Mouse (Mus musculus) CH12.LX (cell line): ENCODE measurements around the gene Itgal.

Experiments
- ELF1 ChIP-seq: IDR thresholded peaks from 2 replicates; pipeline ENCODE4 v1.6.1; 2014; ENCODE audit warnings: low read depth, mild to moderate bottlenecking, inconsistent platforms, low read length, improper control_type of control experiment
- POLR2A ChIP-seq: IDR thresholded peaks from 2 replicates; pipeline ENCODE4 v1.6.1; 2011; ENCODE audit warnings: low read depth, mild to moderate bottlenecking, improper control_type of control experiment, low read length
- ZC3H11A ChIP-seq: IDR thresholded peaks from 2 replicates; pipeline ENCODE4 v1.6.1; 2012; ENCODE audit warnings: low read depth, mild to moderate bottlenecking, inconsistent platforms, low read length, improper control_type of control experiment

- TF ChIP-seq ELF1 (no peak), POLR2A (no peak), ZC3H11A (no peak)
Observed at GRCm38 (mm10) chr7:127361449-127361848, 65.4 kb downstream of the Itgal start.
